Mouse (Mus musculus) NIH3T3 (cell line): Measurements from ENCODE around the gene Fkbpl.

Experiments
- DNase-seq: peaks from one replicate; pipeline ENCODE4 v3.0.0-alpha.2; 2012; ENCODE audit warnings: low read depth

Gene Fkbpl

GRCm38 (mm10) chr17:34627093-34627942 lies 17.2 kb upstream of the Fkbpl start:
- DNase-seq: peak; percentile 96

- peak; percentile 48 for DNase-seq
These were observed 16.5 kb upstream of the Fkbpl start, which contains the start of gene Ppt2 for GRCm38 (mm10) chr17:34627943-34628643. TSS of gene Ppt2 (minus strand) at chr17:34628510.

GRCm38 (mm10) chr17:34628644-34628967 lies 16.0 kb upstream of the Fkbpl start:
- DNase-seq: no peak

- peak; percentile 38 for DNase-seq
These were observed 15.3 kb upstream of the Fkbpl start, which contains the start of gene Prrt1 for GRCm38 (mm10) chr17:34629221-34629751. TSS of gene Prrt1 (plus strand) at chr17:34629533.

- DNase-seq: no peak
These were observed 14.6 kb upstream of the Fkbpl start for GRCm38 (mm10) chr17:34629796-34630603.

- no peak for DNase-seq
These were observed 13.7 kb upstream of the Fkbpl start for GRCm38 (mm10) chr17:34630761-34631301.

- no peak for DNase-seq
These were observed 12.9 kb upstream of the Fkbpl start for GRCm38 (mm10) chr17:34631647-34632046.

- DNase-seq: peak; percentile 72
These were observed 12.3 kb upstream of the Fkbpl start for GRCm38 (mm10) chr17:34632261-34632691.

- DNase-seq: peak; percentile 66
These were observed 8.9 kb upstream of the Fkbpl start for GRCm38 (mm10) chr17:34635671-34636070.

- no peak for DNase-seq
These were observed 7.1 kb upstream of the Fkbpl start for GRCm38 (mm10) chr17:34637459-34637858.

GRCm38 (mm10) chr17:34639461-34640255 lies 4.9 kb upstream of the Fkbpl start:
- DNase-seq: peak; percentile 53

GRCm38 (mm10) chr17:34640778-34641601 lies 3.6 kb upstream of the Fkbpl start:
- DNase-seq: peak; percentile 78

- DNase-seq: peak; percentile 41
These were observed 2.6 kb upstream of the Fkbpl start for GRCm38 (mm10) chr17:34641945-34642344.

GRCm38 (mm10) chr17:34643379-34643778 lies 1.2 kb upstream of the Fkbpl start:
- no peak for DNase-seq

- peak; percentile 82 for DNase-seq
These were observed 620 bp upstream of the Fkbpl start for GRCm38 (mm10) chr17:34643944-34644343.

- no peak for DNase-seq
These were observed 779 bp downstream of the Fkbpl start for GRCm38 (mm10) chr17:34645256-34645829.

- DNase-seq: no peak
These were observed 1.4 kb downstream of the Fkbpl start for GRCm38 (mm10) chr17:34645831-34646511.

GRCm38 (mm10) chr17:34646906-34647787 lies 2.6 kb downstream of the Fkbpl start, which contains the start of gene Atf6b:
TSS of gene Atf6b (plus strand) at chr17:34647146.
- DNase-seq: peak; percentile 98
